Mouse (Mus musculus) neural tube, embryonic 11.5 days (tissue): Measurements from ENCODE around the gene Prdm12. TPM values are rescaled to one million over a fixed set of nuclear protein-coding genes. Genes with fewer than 3 reads are reported as not detected.
A peak's percentile ranks its signal among the peaks of the same experiment; 100 is the strongest.

Experiments
- ATAC-seq: fragments of 200-750 bp; cut with Nextera tagmentation; 2 replicates; pipeline ENCODE4 v1.8.0; 2017; ENCODE audit warnings: moderate number of reproducible peaks, mild to moderate bottlenecking, moderate TSS enrichment, moderate library complexity; ENCODE audit not compliant: insufficient read depth, low FRiP score, low TSS enrichment
- DNase-seq: peaks from one replicate; pipeline ENCODE4 v3.0.0-alpha.2; 2015; ENCODE audit warnings: low spot score
- H3K27ac ChIP-seq: fragments of 300-500 bp; sonication (generic); 2 replicates; pipeline ENCODE4 v1.5.1; 2014; ENCODE audit warnings: low read depth, mild to moderate bottlenecking, low read length
- H3K27me3 ChIP-seq: fragments of 300-500 bp; sonication (generic); 2 replicates; pipeline ENCODE4 v1.6.1; 2014; ENCODE audit warnings: mild to moderate bottlenecking, low read length, mixed read lengths; ENCODE audit not compliant: control insufficient read depth, insufficient read depth
- H3K36me3 ChIP-seq: fragments of 300-500 bp; sonication (generic); 2 replicates; pipeline ENCODE4 v1.6.1; 2014; ENCODE audit warnings: mild to moderate bottlenecking, low read length, moderate library complexity, mixed read lengths; ENCODE audit not compliant: control insufficient read depth, insufficient read depth
- H3K4me1 ChIP-seq: fragments of 300-500 bp; sonication (generic); 2 replicates; pipeline ENCODE4 v1.6.1; 2014; ENCODE audit warnings: low read length, mixed read lengths; ENCODE audit not compliant: control insufficient read depth, insufficient read depth
- H3K4me2 ChIP-seq: fragments of 300-500 bp; sonication (generic); 2 replicates; pipeline ENCODE4 v1.6.1; 2014; ENCODE audit warnings: low read depth, mild to moderate bottlenecking, moderate library complexity
- H3K4me3 ChIP-seq: fragments of 300-500 bp; sonication (generic); 2 replicates; pipeline ENCODE4 v1.5.1; 2014; ENCODE audit warnings: low read depth, low read length
- H3K9ac ChIP-seq: fragments of 300-500 bp; sonication (generic); 2 replicates; pipeline ENCODE4 v1.6.1; 2014; ENCODE audit warnings: mild to moderate bottlenecking, low read length
- H3K9me3 ChIP-seq: fragments of 300-500 bp; sonication (generic); 2 replicates; pipeline ENCODE4 v1.6.1; 2016; ENCODE audit warnings: low read length; ENCODE audit not compliant: control insufficient read depth
- WGBS: fragments of 180-500 bp; shearing (Covaris S2); extraction: QIAGEN DNeasy Blood & Tissue Kit; methylation state at CpG from one replicate; pipeline ENCODE4 v1.1.7; 2014; 5-methylcytosine and 5-hydroxymethylcytosine counted together
- polyA plus RNA-seq: library from polyadenylated mRNA; unstranded; fragments of >200 nt; fragmentation: Nextera tagmentation; extraction: Ambion mirVana; gene quantifications from 2 replicates; pipeline ENCODE4 v1.2.1, GENCODE M21; 2014

The Prdm12 gene
- polyA plus RNA-seq, 1 experiment from 2014 or later: 23.0 TPM

DNA sequence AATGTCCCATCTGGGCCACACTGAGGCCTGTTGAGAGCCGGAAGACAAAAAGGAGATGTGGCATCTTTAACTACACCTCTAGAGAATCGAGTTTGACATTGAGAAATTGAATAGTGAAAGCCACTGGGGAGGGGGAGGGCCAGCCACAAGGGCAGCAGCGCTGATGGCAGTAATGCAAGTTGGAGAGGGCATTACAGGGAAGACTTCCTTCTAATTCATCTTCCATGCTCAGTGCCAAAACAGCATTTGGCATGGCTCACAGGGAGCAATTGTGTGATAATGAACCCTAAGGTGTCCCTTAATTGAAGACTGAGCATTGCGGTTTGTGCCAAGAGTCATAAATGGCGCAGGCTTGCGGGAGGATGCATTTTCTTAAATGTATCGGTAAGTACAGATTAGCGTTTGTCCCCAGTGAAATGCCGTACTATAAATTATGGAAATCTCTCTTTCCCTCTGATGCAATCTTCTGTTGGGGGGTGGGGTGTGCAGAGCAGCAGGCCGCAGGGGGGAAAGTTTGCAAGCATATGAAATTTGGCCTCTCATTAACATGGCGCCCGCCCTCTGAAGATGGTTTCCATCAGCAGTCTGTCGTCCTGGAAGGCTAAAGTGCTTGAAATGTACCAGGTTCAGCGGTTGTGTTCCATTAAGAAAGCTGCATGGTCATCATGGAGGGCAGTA, 21.2 kb upstream of the Prdm12 start:
- whole genome bisulfite sequencing: 84% methylated on average over 14 of the region's 14 CpGs

DNA sequence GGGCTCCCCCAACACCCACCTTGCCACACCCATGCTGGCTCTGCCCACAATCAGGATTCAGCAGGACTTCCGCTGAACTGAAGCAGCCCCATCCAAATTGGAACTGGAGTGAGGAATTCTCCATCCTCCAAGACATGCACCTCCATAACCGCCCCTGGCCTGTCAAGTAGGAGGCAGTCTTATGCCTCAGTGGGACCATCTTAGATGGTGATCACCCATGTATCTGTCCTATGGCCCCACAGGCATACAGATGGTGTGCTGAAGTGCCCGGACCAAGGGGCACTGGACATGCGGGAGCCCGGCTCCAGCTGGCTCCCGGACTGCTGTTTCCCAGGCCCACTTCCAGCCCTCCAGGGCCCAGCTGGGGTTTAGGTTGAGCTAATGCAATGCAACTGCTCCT, 20.6 kb upstream of the Prdm12 start:
- Histone ChIP-seq H3K4me2 (no peak overlapping the region), H3K27me3 (peaks cover 14% of the 10 kb centered on the region), H3K4me1 (no peaks in the 10 kb centered on the region), H3K9ac (no peak overlapping the region), H3K36me3 (peaks cover 7% of the 10 kb centered on the region), H3K27ac (no peak overlapping the region), H3K9me3 (no peaks in the 10 kb centered on the region), H3K4me3 (no peak overlapping the region)
- ATAC-seq (no peak), DNase-seq (no peak)
- 82% methylated on average over 6 of the region's 6 CpGs for WGBS

More for the DNA sequence above, 21.2 kb upstream of the Prdm12 start:
- no peak overlapping the region for H3K27ac ChIP-seq
- H3K4me1 ChIP-seq: no peaks in the 10 kb centered on the region
- H3K27me3 ChIP-seq: peaks cover 20% of the 10 kb centered on the region
- peaks cover 13% of the 10 kb centered on the region for H3K36me3 ChIP-seq
- DNase-seq (no peak), ATAC-seq (no peak)
- no peak overlapping the region for H3K9ac ChIP-seq
- no peaks in the 10 kb centered on the region for H3K9me3 ChIP-seq
- no peak overlapping the region for H3K4me2 ChIP-seq
- no peak overlapping the region for H3K4me3 ChIP-seq

DNA sequence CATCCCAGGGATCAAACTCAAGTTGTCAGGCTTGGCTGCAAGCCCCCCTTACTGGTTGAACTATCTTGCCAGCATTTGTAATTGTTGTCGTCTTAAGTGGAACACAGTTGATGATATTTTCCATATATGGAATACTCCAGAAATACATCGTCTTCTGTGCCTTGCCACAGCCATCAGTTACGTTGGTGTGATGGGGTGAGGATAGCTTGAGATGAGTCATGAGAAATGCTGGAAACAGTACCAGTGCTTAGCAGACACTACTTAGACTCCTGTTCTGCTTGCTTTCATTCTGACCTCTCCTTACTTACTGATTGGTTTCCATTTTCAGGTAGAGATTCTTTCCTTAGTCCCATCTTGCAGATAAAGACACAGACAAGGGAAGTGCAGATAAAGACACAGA, 6.3 kb upstream of the Prdm12 start:
- no peak overlapping the region for H3K4me3 ChIP-seq
- H3K4me1 ChIP-seq: peaks cover 25% of the 10 kb centered on the region
- no peaks in the 10 kb centered on the region for H3K9me3 ChIP-seq
- H3K27ac ChIP-seq: no peak overlapping the region
- H3K4me2 ChIP-seq: no peak overlapping the region
- H3K9ac ChIP-seq: no peak overlapping the region
- WGBS: 67% methylated on average over 3 of the region's 3 CpGs
- peaks cover 79% of the 10 kb centered on the region for H3K27me3 ChIP-seq
- no peaks in the 10 kb centered on the region for H3K36me3 ChIP-seq
- ATAC-seq (no peak), DNase-seq (no peak)

DNA sequence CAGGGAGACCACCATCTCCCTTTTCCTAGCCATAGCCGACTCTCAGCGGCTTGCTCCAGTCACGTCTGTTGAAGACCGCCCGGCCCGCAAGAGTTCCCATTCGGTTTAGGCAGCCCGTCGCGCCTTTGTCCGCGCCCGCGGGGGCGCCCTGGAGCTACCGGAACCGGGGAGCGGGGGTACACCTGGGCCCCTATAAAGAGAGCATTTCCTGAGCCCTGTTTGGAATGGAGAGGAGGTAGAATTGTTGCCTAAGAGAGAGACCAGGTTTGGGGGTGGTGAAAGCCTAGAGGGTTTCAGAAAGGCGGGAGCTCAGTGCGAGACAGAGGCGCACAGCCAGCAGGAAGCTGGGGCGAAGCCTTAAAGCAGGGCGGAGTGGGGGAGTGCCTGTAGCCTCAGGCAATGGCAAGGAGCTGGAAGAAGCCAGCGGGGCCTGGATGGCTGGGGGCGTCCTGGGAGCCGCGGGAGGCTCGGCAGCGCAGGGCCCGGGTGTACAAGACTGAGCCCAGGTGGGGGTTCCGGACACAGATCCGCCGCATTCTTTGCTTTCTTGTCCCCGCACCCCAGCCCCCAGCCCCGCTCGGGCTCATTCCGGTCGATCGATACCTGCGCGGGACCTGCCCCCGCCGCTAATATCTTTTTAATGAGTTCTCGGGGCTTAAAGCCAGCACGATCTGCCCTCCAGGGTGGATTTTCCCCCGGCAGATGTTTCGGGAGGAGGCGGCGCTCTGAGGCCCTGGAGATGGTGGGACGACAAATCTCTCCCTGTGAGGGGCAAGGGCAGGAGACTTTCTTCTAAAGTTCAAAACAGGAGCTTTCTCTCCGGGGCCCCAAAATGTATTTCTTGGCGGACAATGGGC, 4.3 kb upstream of the Prdm12 start:
- under 1% methylated on average over 52 of the region's 52 CpGs for WGBS
- Histone ChIP-seq H3K9me3 (no peaks in the 10 kb centered on the region), H3K4me2 (peak overlapping the region; percentile 53), H3K9ac (peak overlapping the region; percentile 39), H3K27ac (peak overlapping the region; percentile 42; the same call in 1 of the 2 replicates), H3K27me3 (peaks cover 93% of the 10 kb centered on the region), H3K4me1 (peaks cover 32% of the 10 kb centered on the region), H3K36me3 (no peaks in the 10 kb centered on the region), H3K4me3 (peak overlapping the region; percentile 15)
- no peak for ATAC-seq
- DNase-seq: peak; percentile 49

DNA sequence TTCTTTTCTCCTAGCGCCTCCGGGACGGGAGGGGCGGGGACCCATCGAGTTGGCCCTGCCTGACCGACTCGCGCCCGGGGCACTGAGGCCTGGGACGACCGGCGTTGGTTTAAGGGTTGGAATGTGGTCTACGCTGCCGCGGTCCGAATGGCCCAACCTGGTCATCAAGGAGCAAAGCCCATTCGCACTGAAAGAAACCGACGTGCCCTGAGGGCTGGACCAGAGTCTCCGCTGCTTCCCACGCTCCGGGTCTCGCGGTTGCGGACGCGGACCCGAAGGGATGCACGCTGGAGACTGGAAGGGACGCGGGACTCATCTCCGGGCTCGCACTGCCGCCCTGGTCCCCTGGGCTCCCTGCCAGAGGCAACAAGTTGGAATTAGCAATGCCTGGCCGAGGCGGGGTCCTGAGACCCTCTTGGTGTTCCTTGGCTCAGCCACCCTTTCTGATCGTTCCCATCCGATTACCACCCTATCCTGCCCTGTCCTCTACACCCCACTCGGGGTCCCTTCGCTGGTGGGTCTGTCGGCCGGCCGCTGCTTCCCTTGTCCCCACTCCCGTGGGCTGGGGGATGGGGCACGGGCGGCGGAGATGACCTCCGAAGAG, 3.6 kb upstream of the Prdm12 start:
- Histone ChIP-seq H3K36me3 (no peaks in the 10 kb centered on the region), H3K4me2 (peak overlapping the region; percentile 53), H3K4me3 (peak overlapping the region; percentile 15), H3K9me3 (no peaks in the 10 kb centered on the region), H3K27ac (peak overlapping the region; percentile 42; the same call in 1 of the 2 replicates), H3K27me3 (peaks cover 95% of the 10 kb centered on the region), H3K4me1 (peaks cover 33% of the 10 kb centered on the region), H3K9ac (no peak overlapping the region; the same call in none of the 2 replicates)
- no peak for DNase-seq
- no peak; the same call in 1 of the 2 replicates for ATAC-seq
- under 1% methylated on average over 45 of the region's 48 CpGs for WGBS

DNA sequence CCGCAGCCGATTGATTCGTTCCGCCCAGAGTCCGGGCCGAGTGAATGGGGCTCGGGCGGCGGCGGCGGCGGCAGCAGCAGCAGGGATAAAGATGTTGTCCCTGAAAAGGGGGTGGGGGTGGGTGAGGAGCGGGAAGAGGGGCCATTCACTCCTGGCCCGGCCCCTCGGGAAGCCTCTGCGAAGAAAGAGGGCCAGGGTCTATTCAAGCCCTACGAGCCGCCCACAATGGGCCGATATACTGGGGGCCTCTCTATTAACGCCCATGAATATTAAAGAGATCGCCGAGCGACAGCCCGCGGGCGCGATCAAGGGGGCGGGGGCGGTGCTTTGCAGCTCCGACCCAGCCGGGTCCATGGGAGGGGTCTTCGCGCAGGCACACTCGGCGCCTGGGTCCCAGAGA, 3.1 kb upstream of the Prdm12 start:
- peak overlapping the region; percentile 54; the same call in 1 of the 2 replicates for H3K27ac ChIP-seq
- peaks cover 96% of the 10 kb centered on the region for H3K27me3 ChIP-seq
- peak overlapping the region; percentile 31 for H3K4me3 ChIP-seq
- peak overlapping the region; percentile 53 for H3K4me2 ChIP-seq
- ATAC-seq (peak; percentile 78), DNase-seq (peak; percentile 82)
- peaks cover 35% of the 10 kb centered on the region for H3K4me1 ChIP-seq
- peak overlapping the region; percentile 41; the same call in 1 of the 2 replicates for H3K9ac ChIP-seq
- whole genome bisulfite sequencing: 0% methylated on average over 32 of the region's 35 CpGs
- H3K9me3 ChIP-seq: no peaks in the 10 kb centered on the region
- no peaks in the 10 kb centered on the region for H3K36me3 ChIP-seq

DNA sequence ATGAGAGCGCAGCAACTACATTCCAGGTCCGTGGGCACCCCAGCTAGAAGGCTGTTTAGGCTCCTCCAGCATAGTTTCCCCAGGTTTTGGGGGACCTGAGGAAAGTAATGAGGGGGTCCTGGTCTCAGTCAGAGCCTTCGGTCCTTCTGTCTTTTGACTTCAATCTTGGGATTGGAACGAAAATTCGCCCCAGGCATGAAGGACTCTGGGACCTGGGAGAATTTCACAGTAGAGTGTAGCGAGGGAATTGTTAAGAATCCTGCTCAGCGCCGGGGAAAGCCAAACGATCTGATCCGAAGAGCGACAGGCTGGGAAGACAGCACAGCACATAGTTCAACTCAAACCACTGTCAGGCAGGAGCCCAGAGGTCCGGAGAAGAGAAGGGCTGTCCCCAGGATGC, 2.5 kb upstream of the Prdm12 start:
- H3K27me3 ChIP-seq: peaks cover 96% of the 10 kb centered on the region
- H3K4me3 ChIP-seq: peak overlapping the region; percentile 31
- ATAC-seq: no peak
- H3K9ac ChIP-seq: peak overlapping the region; percentile 41
- H3K4me1 ChIP-seq: peaks cover 39% of the 10 kb centered on the region
- no peak for DNase-seq
- 0% methylated on average over 12 of the region's 12 CpGs for WGBS
- peak overlapping the region; percentile 53 for H3K4me2 ChIP-seq
- H3K9me3 ChIP-seq: no peaks in the 10 kb centered on the region
- H3K27ac ChIP-seq: peak overlapping the region; percentile 54; the same call in 1 of the 2 replicates
- no peaks in the 10 kb centered on the region for H3K36me3 ChIP-seq

DNA sequence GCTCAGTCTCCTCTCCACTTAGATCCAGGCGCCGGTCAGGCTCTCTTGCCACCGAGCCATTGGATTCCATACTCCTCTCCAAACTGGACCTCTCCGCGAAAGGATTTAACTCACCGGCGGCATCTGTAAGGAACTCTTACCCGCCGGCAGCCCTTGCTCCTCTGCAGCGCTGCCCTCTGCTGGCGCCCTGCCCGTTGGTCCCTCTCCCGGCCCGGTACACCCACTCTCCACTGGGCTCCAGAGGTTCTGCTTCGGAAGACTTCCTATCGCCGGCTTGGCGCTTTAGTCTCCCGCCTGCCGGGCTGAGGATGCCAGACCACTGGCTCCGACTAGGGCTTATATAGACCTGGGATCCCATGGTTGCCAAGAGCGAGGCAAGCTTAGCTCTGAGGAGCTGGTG, 2.0 kb upstream of the Prdm12 start:
- Histone ChIP-seq H3K27ac (peak overlapping the region; percentile 54), H3K4me3 (peak overlapping the region; percentile 31), H3K9me3 (no peaks in the 10 kb centered on the region), H3K4me2 (peak overlapping the region; percentile 53), H3K27me3 (peaks cover 96% of the 10 kb centered on the region), H3K4me1 (peaks cover 39% of the 10 kb centered on the region), H3K36me3 (no peaks in the 10 kb centered on the region), H3K9ac (peak overlapping the region; percentile 41)
- WGBS: under 1% methylated on average over 22 of the region's 22 CpGs
- no peak for ATAC-seq
- peak; percentile 72 for DNase-seq
